Mouse (Mus musculus): ENCODE results near the gene Ttf1. TPM values are rescaled to one million over a fixed set of nuclear protein-coding genes. Genes with fewer than 3 reads are reported as not detected.
A peak's percentile ranks its signal among the peaks of the same experiment; 100 is the strongest.

Ttf1 gene
- polyA plus RNA-seq, 1 experiment from 2014 or later: 6.9 TPM

DNA sequence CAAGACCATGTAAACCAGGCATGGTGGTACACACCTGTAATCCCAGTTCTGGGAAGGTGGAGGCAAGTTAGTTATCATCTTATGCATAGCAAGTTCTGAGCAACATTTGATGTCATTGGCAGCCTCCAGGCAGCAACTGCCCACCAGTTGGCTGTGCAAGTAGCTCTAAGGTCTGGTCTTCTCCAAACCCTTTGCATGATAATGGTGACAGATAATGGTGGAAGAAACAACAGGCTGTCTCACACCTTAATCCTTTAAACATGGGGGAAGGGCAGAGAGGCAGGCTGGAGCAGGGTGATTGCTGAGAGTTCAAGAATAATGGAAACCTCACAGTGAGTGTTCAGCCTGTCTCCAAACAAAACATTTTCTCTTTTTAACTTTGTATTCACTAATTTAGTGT is 60.9 kb downstream of the Ttf1 start:
- H3K9me3 ChIP-seq (ENCODE audit: low read length): no peaks in the 10 kb centered on the region

GRCm38 (mm10) chr2:29122446-29122845 is 62.4 kb downstream of the Ttf1 start:
- Histone ChIP-seq H3K4me2 (replicated peaks; ENCODE audit: low read depth, low read length) (no peak overlapping the region), H3K9ac (replicated peaks; ENCODE audit: low read depth) (no peak overlapping the region), H3K27ac (ENCODE audit: low read length) (no peak overlapping the region), H3K27me3 (replicated peaks; ENCODE audit: insufficient read depth, low read length) (no peaks in the 10 kb centered on the region), H3K4me1 (ENCODE audit: insufficient read depth, low read depth, low read length) (peaks cover 8% of the 10 kb centered on the region; the same call in 1 of the 2 replicates), H3K9me3 (ENCODE audit: low read length) (no peaks in the 10 kb centered on the region), H3K36me3 (ENCODE audit: insufficient read depth, low read length) (no peaks in the 10 kb centered on the region), H3K4me3 (ENCODE audit: low read depth, low read length) (no peak overlapping the region)
- ATAC-seq: no peak
- TF ChIP-seq CTCF (IDR thresholded peaks at IDR 0.05): no peak
- TF ChIP-seq EP300 (IDR thresholded peaks at IDR 0.05): no peak
- WGBS: 48% methylated on average over 3 of the region's 3 CpGs
- peak; percentile 46 for DNase-seq (ENCODE audit: low spot score)

More for the DNA sequence above, 60.9 kb downstream of the Ttf1 start:
- no peaks in the 10 kb centered on the region for H3K36me3 ChIP-seq (ENCODE audit: insufficient read depth, low read length)
- ATAC-seq (no peak), DNase-seq (ENCODE audit: low spot score) (no peak)
- H3K4me3 ChIP-seq (ENCODE audit: low read depth, low read length): no peak overlapping the region
- no peak overlapping the region for H3K4me2 ChIP-seq (replicated peaks; ENCODE audit: low read depth, low read length)
- no peak overlapping the region for H3K9ac ChIP-seq (replicated peaks; ENCODE audit: low read depth)
- H3K4me1 ChIP-seq (ENCODE audit: insufficient read depth, low read depth, low read length): 0 out of 2 replicates have a peak, but pooled peaks cover under 1% of the 10 kb centered on the region
- H3K27ac ChIP-seq (ENCODE audit: low read length): no peak overlapping the region
- H3K27me3 ChIP-seq (replicated peaks; ENCODE audit: insufficient read depth, low read length): no peaks in the 10 kb centered on the region
- TF ChIP-seq CTCF (IDR thresholded peaks at IDR 0.05) (no peak), EP300 (IDR thresholded peaks at IDR 0.05) (no peak)

GRCm38 (mm10) chr2:29123907-29124569 is 64.0 kb downstream of the Ttf1 start, which contains the start of gene Setx:
Gene Setx, plus strand, starts transcription at chr2:29124181.
- Histone ChIP-seq H3K4me3 (ENCODE audit: low read depth, low read length) (peak within 1 kb of the TSS; percentile 79), H3K27me3 (replicated peaks; ENCODE audit: insufficient read depth, low read length) (no peaks in the 10 kb centered on the region), H3K9ac (replicated peaks; ENCODE audit: low read depth) (peak within 1 kb of the TSS; percentile 71), H3K27ac (ENCODE audit: low read length) (peak within 1 kb of the TSS; percentile 96), H3K4me2 (replicated peaks; ENCODE audit: low read depth, low read length) (peak within 1 kb of the TSS; percentile 70), H3K4me1 (ENCODE audit: insufficient read depth, low read depth, low read length) (peaks cover 8% of the 10 kb centered on the region; the same call in 1 of the 2 replicates), H3K9me3 (ENCODE audit: low read length) (no peaks in the 10 kb centered on the region), H3K36me3 (ENCODE audit: insufficient read depth, low read length) (no peaks in the 10 kb centered on the region)
- 56% methylated on average over 14 of the region's 14 CpGs for WGBS
- ATAC-seq (no peak), DNase-seq (ENCODE audit: low spot score) (peak; percentile 14)
- TF ChIP-seq EP300 (IDR thresholded peaks at IDR 0.05): no peak
- no peak for TF ChIP-seq CTCF (IDR thresholded peaks at IDR 0.05)

- Histone ChIP-seq H3K27ac (ENCODE audit: low read length) (peak overlapping the region; percentile 96; the same call in 1 of the 2 replicates), H3K36me3 (ENCODE audit: insufficient read depth, low read length) (no peaks in the 10 kb centered on the region), H3K4me3 (ENCODE audit: low read depth, low read length) (peak overlapping the region; percentile 79), H3K4me1 (ENCODE audit: insufficient read depth, low read depth, low read length) (peaks cover 8% of the 10 kb centered on the region; the same call in 1 of the 2 replicates), H3K9me3 (ENCODE audit: low read length) (no peaks in the 10 kb centered on the region), H3K4me2 (replicated peaks; ENCODE audit: low read depth, low read length) (peak overlapping the region; percentile 70), H3K27me3 (replicated peaks; ENCODE audit: insufficient read depth, low read length) (no peaks in the 10 kb centered on the region), H3K9ac (replicated peaks; ENCODE audit: low read depth) (0 out of 2 replicates have a peak overlapping the region, but pooled peaks have one; percentile 2)
- ATAC-seq: no peak
- no peak for DNase-seq (ENCODE audit: low spot score)
- WGBS: under 1% methylated on average over 22 of the region's 24 CpGs
- TF ChIP-seq EP300 (IDR thresholded peaks at IDR 0.05): no peak
- no peak for TF ChIP-seq CTCF (IDR thresholded peaks at IDR 0.05)
Observed at GRCm38 (mm10) chr2:29124571-29124935, 64.5 kb downstream of the Ttf1 start.

DNA sequence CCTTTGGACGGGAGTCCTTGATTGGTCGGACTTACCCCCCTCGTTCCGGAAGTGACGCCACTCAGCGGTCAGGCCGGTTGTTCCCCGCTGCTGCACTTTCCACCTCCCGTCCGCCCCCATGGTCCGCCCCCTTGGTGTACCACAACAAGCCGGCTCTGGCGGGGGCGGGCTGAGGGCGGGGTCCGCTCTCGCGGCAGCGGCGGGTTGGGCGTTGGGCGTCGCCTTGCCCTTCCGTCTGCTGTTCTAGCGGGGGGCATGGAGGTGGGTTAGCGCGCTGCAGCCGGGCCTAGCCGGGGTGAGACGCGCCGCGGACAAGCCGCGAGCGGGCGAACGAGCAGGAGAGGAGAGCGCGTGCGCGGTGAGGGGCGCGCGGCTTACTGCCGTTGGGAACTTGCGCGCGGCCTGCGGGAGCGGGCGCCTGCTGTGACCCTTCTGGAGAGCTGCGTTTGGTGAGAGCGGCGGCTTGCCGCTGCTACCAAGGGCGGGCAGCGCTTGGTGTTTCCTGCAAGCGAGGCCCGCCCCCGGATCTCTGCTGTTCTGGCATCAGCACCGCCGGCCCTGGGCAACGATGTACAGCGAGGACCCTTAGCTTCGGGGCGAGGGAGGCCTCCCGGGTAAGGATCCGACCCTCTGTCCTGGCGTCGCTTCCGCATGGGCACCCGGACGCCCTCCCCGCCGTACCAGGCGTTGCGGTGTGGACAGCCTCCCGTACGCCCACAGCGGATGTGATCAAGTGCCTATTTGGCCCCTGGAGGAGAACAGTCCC is 65.1 kb downstream of the Ttf1 start:
- Histone ChIP-seq H3K36me3 (ENCODE audit: insufficient read depth, low read length) (no peaks in the 10 kb centered on the region), H3K9ac (replicated peaks; ENCODE audit: low read depth) (peak overlapping the region; percentile 71), H3K27me3 (replicated peaks; ENCODE audit: insufficient read depth, low read length) (no peaks in the 10 kb centered on the region), H3K4me3 (ENCODE audit: low read depth, low read length) (peak overlapping the region; percentile 79), H3K9me3 (ENCODE audit: low read length) (no peaks in the 10 kb centered on the region), H3K27ac (ENCODE audit: low read length) (peak overlapping the region; percentile 96), H3K4me2 (replicated peaks; ENCODE audit: low read depth, low read length) (peak overlapping the region; percentile 70), H3K4me1 (ENCODE audit: insufficient read depth, low read depth, low read length) (peaks cover 8% of the 10 kb centered on the region; the same call in 1 of the 2 replicates)
- peak; percentile 98 for ATAC-seq
- WGBS: 1% methylated on average over 74 of the region's 81 CpGs
- TF ChIP-seq EP300 (IDR thresholded peaks at IDR 0.05): 0 out of 2 replicates have a peak, but pooled peaks have one; percentile 32
- peak; percentile 22; the same call in 1 of the 2 replicates for TF ChIP-seq CTCF (IDR thresholded peaks at IDR 0.05)
- DNase-seq (ENCODE audit: low spot score): peak; percentile 99
